Mouse (Mus musculus) embryonic fibroblast, embryonic 13.5 days (primary cell): ENCODE data around the gene Xlr3b.

Experiments
- CTCF ChIP-seq: IDR thresholded peaks from 2 replicates; pipeline ENCODE4 v1.5.1; 2011; ENCODE audit warnings: mild to moderate bottlenecking, control low read depth, low read length, moderate library complexity, borderline replicate concordance; ENCODE audit not compliant: insufficient read depth
- POLR2A ChIP-seq: IDR thresholded peaks from 2 replicates; pipeline ENCODE4 v1.6.1; 2011; ENCODE audit warnings: low read depth, mild to moderate bottlenecking, control low read depth, low read length, moderate library complexity

- TF ChIP-seq POLR2A (no peak), CTCF (no peak)
These were observed 37.3 kb downstream of the Xlr3b start for GRCm38 (mm10) chrX:73229288-73229687.
